In the genomic region with DNA sequence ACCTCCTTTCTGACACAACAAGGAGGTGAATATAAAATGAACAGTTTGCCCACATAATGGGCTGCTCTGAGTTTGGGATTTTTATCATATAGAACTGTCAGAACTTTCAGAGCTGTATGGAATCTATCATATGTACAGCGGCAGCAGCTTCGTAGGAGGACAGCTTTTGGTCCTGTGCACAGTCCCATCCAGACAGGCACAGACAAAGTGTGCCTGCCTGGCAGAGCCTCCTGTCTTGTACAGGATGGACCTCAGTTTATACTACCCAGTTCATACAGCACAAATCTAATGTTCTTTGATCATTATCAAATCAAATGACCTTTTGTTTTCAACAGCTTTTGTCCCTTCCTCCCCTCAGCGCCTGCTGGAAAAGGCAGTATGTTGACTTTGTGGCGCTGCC, we compare ENCODE assay signal across 12 mouse cellular contexts.
DNase-seq lines count a peak whose midpoint lies in the region; ATAC-seq and TF ChIP-seq lines count a peak whose summit lies in the region.
"Had no signal": no experiment of that assay in that cellular context is flagged by ENCODE, and none has a peak within 500 bp of the region (broad histone marks: within the 10 kb centered on the region; RNA-seq: fewer than 3 reads in every experiment).

No protein-coding gene starts in this region.

- no peaks in the 10 kb centered on the region for H3K27me3 ChIP-seq in embryonic facial prominence, embryonic 12.5 days
- H3K27me3 ChIP-seq in embryonic facial prominence, embryonic 10.5 days (replicated peaks; ENCODE audit: low read depth, poor library complexity, severe bottlenecking): no peaks in the 10 kb centered on the region
- no peaks in the 10 kb centered on the region for H3K27me3 ChIP-seq in hindbrain, embryonic 13.5 days
- no peaks in the 10 kb centered on the region for H3K27me3 ChIP-seq in hindbrain, embryonic 11.5 days (ENCODE audit: control insufficient read depth, insufficient read depth, low read length)
- H3K27me3 ChIP-seq in midbrain, embryonic 15.5 days (replicated peaks): no peaks in the 10 kb centered on the region
- H3K27me3 ChIP-seq in midbrain, embryonic 11.5 days (ENCODE audit: control insufficient read depth, insufficient read depth, low read length): no peaks in the 10 kb centered on the region
- H3K27me3 ChIP-seq in intestine, postnatal 0 days (replicated peaks; ENCODE audit: control insufficient read depth, insufficient read depth, low read length): no peaks in the 10 kb centered on the region
- H3K27me3 ChIP-seq: megakaryocyte, embryonic 14.5 days had no signal

- H3K9ac ChIP-seq in embryonic facial prominence, embryonic 12.5 days: no peak overlapping the region
- no peak overlapping the region; the same call in 1 of the 2 replicates for H3K9ac ChIP-seq in hindbrain, embryonic 13.5 days
- H3K9ac ChIP-seq in hindbrain, embryonic 11.5 days (ENCODE audit: low read depth, low read length): no peak overlapping the region
- H3K9ac ChIP-seq in midbrain, embryonic 15.5 days: no peak overlapping the region
- H3K9ac ChIP-seq in midbrain, embryonic 11.5 days (ENCODE audit: low read length): no peak overlapping the region
- H3K9ac ChIP-seq in intestine, postnatal 0 days (ENCODE audit: low read depth, low read length): no peak overlapping the region
- H3K9ac ChIP-seq: liver, embryonic 14.5 days had no signal

- H3K4me1 ChIP-seq in embryonic facial prominence, embryonic 12.5 days: peaks cover 24% of the 10 kb centered on the region
- peaks cover 42% of the 10 kb centered on the region for H3K4me1 ChIP-seq in embryonic facial prominence, embryonic 10.5 days
- peaks cover 33% of the 10 kb centered on the region for H3K4me1 ChIP-seq in hindbrain, embryonic 13.5 days (replicated peaks)
- 0 out of 2 replicates have a peak, but pooled peaks cover 3% of the 10 kb centered on the region for H3K4me1 ChIP-seq in hindbrain, embryonic 11.5 days (replicated peaks; ENCODE audit: control insufficient read depth, insufficient read depth, low read length)
- H3K4me1 ChIP-seq in midbrain, embryonic 15.5 days: peaks cover 20% of the 10 kb centered on the region
- 0 out of 2 replicates have a peak, but pooled peaks cover 5% of the 10 kb centered on the region for H3K4me1 ChIP-seq in midbrain, embryonic 11.5 days (ENCODE audit: control insufficient read depth, insufficient read depth, low read length)
- H3K4me1 ChIP-seq in intestine, postnatal 0 days (replicated peaks; ENCODE audit: control insufficient read depth, insufficient read depth, low read length): no peaks in the 10 kb centered on the region
- H3K4me1 ChIP-seq: megakaryocyte, embryonic 14.5 days had no signal

- no peaks in the 10 kb centered on the region for H3K9me3 ChIP-seq in embryonic facial prominence, embryonic 12.5 days
- no peaks in the 10 kb centered on the region for H3K9me3 ChIP-seq in embryonic facial prominence, embryonic 10.5 days
- no peaks in the 10 kb centered on the region for H3K9me3 ChIP-seq in hindbrain, embryonic 13.5 days
- H3K9me3 ChIP-seq in hindbrain, embryonic 11.5 days (ENCODE audit: control insufficient read depth, low read length): no peaks in the 10 kb centered on the region
- no peaks in the 10 kb centered on the region for H3K9me3 ChIP-seq in midbrain, embryonic 15.5 days
- H3K9me3 ChIP-seq in midbrain, embryonic 11.5 days (ENCODE audit: control insufficient read depth, low read length): no peaks in the 10 kb centered on the region
- H3K9me3 ChIP-seq in intestine, postnatal 0 days (ENCODE audit: control insufficient read depth): no peaks in the 10 kb centered on the region

- no peak for TF ChIP-seq CTCF in intestine, postnatal 0 days (IDR thresholded peaks at IDR 0.05; ENCODE audit: low read depth)

- DNase-seq in embryonic facial prominence, embryonic 10.5 days (ENCODE audit: low spot score): no peak
- no peak for DNase-seq in hindbrain, embryonic 11.5 days (ENCODE audit: low spot score)
- DNase-seq in midbrain, embryonic 11.5 days (ENCODE audit: low spot score, missing footprints): no peak
- no peak for DNase-seq in urinary bladder, adult 2 months (ENCODE audit: low spot score)
- DNase-seq: right cerebral cortex, adult 18-20 months had no signal

- no peak overlapping the region for H3K4me2 ChIP-seq in embryonic facial prominence, embryonic 12.5 days (replicated peaks)
- H3K4me2 ChIP-seq in hindbrain, embryonic 13.5 days: no peak overlapping the region
- no peak overlapping the region for H3K4me2 ChIP-seq in hindbrain, embryonic 11.5 days (replicated peaks; ENCODE audit: low read depth, low read length)
- H3K4me2 ChIP-seq in midbrain, embryonic 15.5 days: no peak overlapping the region
- H3K4me2 ChIP-seq in midbrain, embryonic 11.5 days: no peak overlapping the region
- H3K4me2 ChIP-seq in intestine, postnatal 0 days (replicated peaks; ENCODE audit: low read depth): no peak overlapping the region

- 46% methylated on average over 4 of the region's 4 CpGs for WGBS in embryonic facial prominence, embryonic 12.5 days
- WGBS in embryonic facial prominence, embryonic 10.5 days: 56% methylated on average over 4 of the region's 4 CpGs
- WGBS in hindbrain, embryonic 13.5 days: 54% methylated on average over 4 of the region's 4 CpGs
- WGBS in hindbrain, embryonic 11.5 days: 67% methylated on average over 4 of the region's 4 CpGs
- WGBS in midbrain, embryonic 15.5 days: 63% methylated on average over 4 of the region's 4 CpGs
- 79% methylated on average over 4 of the region's 4 CpGs for WGBS in midbrain, embryonic 11.5 days
- WGBS in intestine, postnatal 0 days: 84% methylated on average over 4 of the region's 4 CpGs

- 0 out of 2 replicates have a peak overlapping the region, but pooled peaks have one; percentile 7 for H3K27ac ChIP-seq in embryonic facial prominence, embryonic 12.5 days
- H3K27ac ChIP-seq in embryonic facial prominence, embryonic 10.5 days (replicated peaks): no peak overlapping the region
- H3K27ac ChIP-seq in hindbrain, embryonic 13.5 days: peak overlapping the region; percentile 73
- H3K27ac ChIP-seq in hindbrain, embryonic 11.5 days (ENCODE audit: low read depth, low read length): no peak overlapping the region
- H3K27ac ChIP-seq in midbrain, embryonic 15.5 days: 0 out of 2 replicates have a peak overlapping the region, but pooled peaks have one; percentile 48
- no peak overlapping the region for H3K27ac ChIP-seq in midbrain, embryonic 11.5 days (ENCODE audit: low read depth, low read length)
- H3K27ac ChIP-seq in intestine, postnatal 0 days (ENCODE audit: low read depth, low read length): no peak overlapping the region
- H3K27ac ChIP-seq: kidney, postnatal 0 days; liver, embryonic 14.5 days had no signal

- H3K36me3 ChIP-seq in embryonic facial prominence, embryonic 12.5 days: no peaks in the 10 kb centered on the region
- no peaks in the 10 kb centered on the region; the same call in 1 of the 2 replicates for H3K36me3 ChIP-seq in embryonic facial prominence, embryonic 10.5 days (replicated peaks)
- H3K36me3 ChIP-seq in hindbrain, embryonic 13.5 days: no peaks in the 10 kb centered on the region
- no peaks in the 10 kb centered on the region for H3K36me3 ChIP-seq in hindbrain, embryonic 11.5 days (ENCODE audit: control insufficient read depth, insufficient read depth, low read length)
- no peaks in the 10 kb centered on the region for H3K36me3 ChIP-seq in midbrain, embryonic 15.5 days (replicated peaks)
- H3K36me3 ChIP-seq in midbrain, embryonic 11.5 days (ENCODE audit: control insufficient read depth, insufficient read depth, low read length): no peaks in the 10 kb centered on the region
- no peaks in the 10 kb centered on the region for H3K36me3 ChIP-seq in intestine, postnatal 0 days (ENCODE audit: control insufficient read depth, insufficient read depth)

- no peak overlapping the region for H3K4me3 ChIP-seq in embryonic facial prominence, embryonic 12.5 days
- H3K4me3 ChIP-seq in embryonic facial prominence, embryonic 10.5 days: no peak overlapping the region
- no peak overlapping the region for H3K4me3 ChIP-seq in hindbrain, embryonic 13.5 days
- H3K4me3 ChIP-seq in hindbrain, embryonic 11.5 days (ENCODE audit: low read depth, low read length): no peak overlapping the region
- H3K4me3 ChIP-seq in midbrain, embryonic 15.5 days: no peak overlapping the region
- no peak overlapping the region for H3K4me3 ChIP-seq in midbrain, embryonic 11.5 days (ENCODE audit: low read depth, low read length)
- no peak overlapping the region for H3K4me3 ChIP-seq in intestine, postnatal 0 days (ENCODE audit: low read depth, low read length)
- H3K4me3 ChIP-seq: megakaryocyte, embryonic 14.5 days had no signal

- ATAC-seq in embryonic facial prominence, embryonic 12.5 days (ENCODE audit: insufficient number of reproducible peaks, insufficient read depth, low FRiP score, low TSS enrichment): no peak
- 0 out of 2 replicates have a peak, but pooled peaks have one; percentile 33 for ATAC-seq in hindbrain, embryonic 13.5 days (ENCODE audit: low FRiP score)
- no peak for ATAC-seq in hindbrain, embryonic 11.5 days (ENCODE audit: low FRiP score)
- ATAC-seq in midbrain, embryonic 15.5 days (replicated peaks): 0 out of 2 replicates have a peak, but pooled peaks have one; percentile 38
- no peak for ATAC-seq in midbrain, embryonic 11.5 days (ENCODE audit: low FRiP score)
- no peak for ATAC-seq in intestine, postnatal 0 days

Comparison
In these comparisons a context has a peak if more than half of its experiments do, and no peak if none do; other contexts are left out.
1. ATAC-seq: peak in hindbrain, embryonic 13.5 days (single experiment) and midbrain, embryonic 15.5 days (single experiment); none in embryonic facial prominence, embryonic 12.5 days (single experiment), hindbrain, embryonic 11.5 days (single experiment), midbrain, embryonic 11.5 days (single experiment) and intestine, postnatal 0 days (single experiment).
2. H3K27ac ChIP-seq: peak in embryonic facial prominence, embryonic 12.5 days (single experiment), hindbrain, embryonic 13.5 days (single experiment) and midbrain, embryonic 15.5 days (single experiment); none in embryonic facial prominence, embryonic 10.5 days (single experiment), hindbrain, embryonic 11.5 days (single experiment), midbrain, embryonic 11.5 days (single experiment) and intestine, postnatal 0 days (single experiment).